Mouse (Mus musculus) midbrain, embryonic 10.5 days (tissue): ENCODE measurements around the gene Sart3. TPM values are rescaled to one million over a fixed set of nuclear protein-coding genes. Genes with fewer than 3 reads are reported as not detected.
"Not testable (repeated sequence)": the region's sequence is repeated elsewhere in the genome, so short reads cannot be mapped to it uniquely, and the experiment has no call there.

Experiments
- DNase-seq: peaks from one replicate; pipeline ENCODE4 v3.0.0-alpha.2; 2017; ENCODE audit warnings: low spot score
- H3K27ac ChIP-seq: fragments of 300-500 bp; sonication (generic); replicated peaks from 2 replicates; pipeline ENCODE4 v1.5.1; 2016; ENCODE audit warnings: mild to moderate bottlenecking
- H3K27me3 ChIP-seq: fragments of 300-500 bp; sonication (generic); 2 replicates; pipeline ENCODE4 v1.6.1; 2016; ENCODE audit warnings: low read depth, mild to moderate bottlenecking; ENCODE audit not compliant: poor library complexity, severe bottlenecking
- H3K36me3 ChIP-seq: fragments of 300-500 bp; sonication (generic); 2 replicates; pipeline ENCODE4 v1.6.1; 2016; ENCODE audit warnings: mild to moderate bottlenecking, moderate library complexity
- H3K4me1 ChIP-seq: fragments of 300-500 bp; sonication (generic); 2 replicates; pipeline ENCODE4 v1.6.1; 2016
- H3K4me3 ChIP-seq: fragments of 300-500 bp; sonication (generic); 2 replicates; pipeline ENCODE4 v1.5.1; 2016; ENCODE audit warnings: mild to moderate bottlenecking, moderate library complexity
- H3K9me3 ChIP-seq: fragments of 300-500 bp; sonication (generic); replicated peaks from 2 replicates; pipeline ENCODE4 v1.6.1; 2016; ENCODE audit warnings: mild to moderate bottlenecking
- WGBS: fragments of 180-500 bp; shearing (Covaris S2); methylation state at CpG from one replicate; pipeline ENCODE4 v1.1.7; 2016; 5-methylcytosine and 5-hydroxymethylcytosine counted together
- polyA plus RNA-seq: library from polyadenylated mRNA; unstranded; fragments of >200 nt; fragmentation: Nextera tagmentation; extraction: Ambion mirVana; gene quantifications from 2 replicates; pipeline ENCODE4 v1.2.1, GENCODE M21; 2016

Gene Sart3
- 75.4 and 77.1 TPM in 2 replicates for polyA plus RNA-seq

DNA sequence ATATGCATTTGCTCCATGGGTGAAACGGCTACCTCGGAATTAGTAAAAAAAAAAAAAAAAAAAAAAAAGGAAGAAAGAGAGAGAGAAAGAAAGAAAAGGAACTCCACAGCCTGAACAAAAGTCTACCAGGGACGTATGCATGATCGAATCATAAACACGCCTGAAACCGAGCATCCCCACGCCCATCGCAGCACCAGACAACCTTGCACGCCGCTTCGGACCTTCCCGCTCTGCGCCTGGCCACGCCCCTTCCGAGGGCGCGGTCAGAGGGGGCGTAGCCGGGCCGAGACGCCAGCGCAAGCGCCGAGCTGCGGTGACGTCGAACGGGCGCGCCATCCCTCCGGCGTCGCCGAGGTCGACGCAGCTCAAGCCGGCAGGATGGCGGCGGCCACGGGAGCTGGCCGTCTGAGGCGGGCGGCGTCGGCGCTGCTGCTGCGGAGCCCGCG is at the start of gene Sart3, which contains the start of gene Iscu:
Gene Sart3, minus strand, starts transcription at position 61 of the 446 bp plus-strand sequence.
Gene Iscu, plus strand, starts transcription at position 299 of the 446 bp plus-strand sequence.
- Histone ChIP-seq H3K27me3 (no peaks in the 10 kb centered on the region), H3K27ac (peak within 1 kb of the TSS; percentile 99), H3K36me3 (peaks cover 56% of the 10 kb centered on the region), H3K4me1 (peaks cover 39% of the 10 kb centered on the region), H3K4me3 (peak within 1 kb of the TSS; percentile 84), H3K9me3 (no peaks in the 10 kb centered on the region)
- DNase-seq = peak; percentile 93
- WGBS = under 1% methylated on average over 49 of the region's 49 CpGs

DNA sequence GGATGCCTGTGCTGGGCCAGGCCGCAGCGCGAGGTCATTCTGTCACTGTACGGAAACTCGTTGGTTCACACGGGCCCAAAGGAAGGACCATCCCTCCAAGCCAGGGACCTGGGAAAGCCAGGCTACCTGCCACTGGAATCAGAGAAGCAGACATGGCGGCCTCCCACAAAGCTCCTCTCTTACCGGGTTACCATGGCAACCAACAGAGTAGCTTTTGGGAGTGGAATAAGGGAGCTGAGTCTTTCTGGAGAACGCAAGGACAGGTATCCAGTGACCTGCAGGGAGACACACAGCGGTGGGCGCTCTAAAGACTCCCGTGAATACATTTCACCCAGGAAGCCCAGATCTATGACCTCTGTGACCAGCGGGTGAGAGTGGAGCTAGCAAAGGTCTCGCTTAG is 46.3 kb upstream of the Sart3 start:
- no peaks in the 10 kb centered on the region for H3K36me3 ChIP-seq
- H3K9me3 ChIP-seq = no peaks in the 10 kb centered on the region
- 73% methylated on average over 14 of the region's 14 CpGs for WGBS
- peaks cover 32% of the 10 kb centered on the region for H3K4me1 ChIP-seq
- H3K27me3 ChIP-seq = peaks cover 15% of the 10 kb centered on the region
- no peak overlapping the region for H3K4me3 ChIP-seq
- H3K27ac ChIP-seq = no peak overlapping the region
- DNase-seq = no peak

DNA sequence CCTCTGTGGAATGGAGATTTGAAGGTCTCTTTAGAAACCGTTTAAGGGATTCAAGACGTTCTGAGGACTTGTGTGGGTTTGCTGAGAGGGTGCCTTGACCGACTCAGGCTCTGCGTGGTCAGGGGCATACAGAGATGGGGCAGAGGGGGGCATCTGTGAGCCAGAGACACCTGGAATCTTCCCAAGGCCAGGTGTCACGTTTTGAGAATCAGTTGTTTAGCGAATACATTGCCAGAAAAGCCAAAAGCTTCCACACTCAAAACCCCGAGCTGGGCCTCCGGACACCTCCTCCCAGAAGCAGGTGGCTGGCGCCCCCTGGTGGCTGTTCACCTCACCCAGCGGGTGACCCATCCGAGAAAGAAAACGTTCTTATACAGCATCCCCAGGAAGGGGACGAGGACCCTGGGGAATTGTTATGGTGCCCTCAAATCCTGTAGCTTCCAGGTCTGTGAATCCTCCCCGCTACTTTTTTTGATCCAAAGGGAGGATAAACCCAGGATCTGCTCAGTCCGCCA is 43.4 kb upstream of the Sart3 start:
- DNase-seq = peak; percentile 89
- 14% methylated on average over 15 of the region's 15 CpGs for WGBS
- Histone ChIP-seq H3K27ac (peak overlapping the region; percentile 25; the same call in 1 of the 2 replicates), H3K4me1 (peaks cover 32% of the 10 kb centered on the region), H3K27me3 (peaks cover 15% of the 10 kb centered on the region), H3K36me3 (no peaks in the 10 kb centered on the region), H3K9me3 (no peaks in the 10 kb centered on the region; the same call in 1 of the 2 replicates), H3K4me3 (no peak overlapping the region)

DNA sequence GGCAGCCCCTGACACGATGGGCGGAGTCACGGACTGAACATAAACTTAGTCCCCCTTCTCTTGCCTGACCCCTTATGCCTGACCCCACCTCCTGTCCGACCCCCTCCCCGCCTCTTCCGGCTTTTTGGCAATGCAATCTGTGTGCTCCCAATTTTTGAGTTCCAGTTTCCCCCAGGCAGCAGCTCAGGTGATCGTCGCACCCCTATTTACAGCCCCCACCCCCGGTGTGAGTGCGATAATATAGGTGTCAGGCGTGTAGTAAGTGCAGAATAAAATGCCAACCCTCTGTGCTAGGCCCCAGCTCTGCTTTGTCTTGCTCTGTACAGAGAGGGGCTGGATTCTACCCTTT is 42.7 kb upstream of the Sart3 start:
- Histone ChIP-seq H3K27ac (no peak overlapping the region), H3K27me3 (peaks cover 15% of the 10 kb centered on the region), H3K36me3 (no peaks in the 10 kb centered on the region), H3K9me3 (peaks cover 5% of the 10 kb centered on the region; the same call in 1 of the 2 replicates), H3K4me1 (peaks cover 32% of the 10 kb centered on the region), H3K4me3 (no peak overlapping the region)
- WGBS = 62% methylated on average over 11 of the region's 11 CpGs
- DNase-seq = no peak

DNA sequence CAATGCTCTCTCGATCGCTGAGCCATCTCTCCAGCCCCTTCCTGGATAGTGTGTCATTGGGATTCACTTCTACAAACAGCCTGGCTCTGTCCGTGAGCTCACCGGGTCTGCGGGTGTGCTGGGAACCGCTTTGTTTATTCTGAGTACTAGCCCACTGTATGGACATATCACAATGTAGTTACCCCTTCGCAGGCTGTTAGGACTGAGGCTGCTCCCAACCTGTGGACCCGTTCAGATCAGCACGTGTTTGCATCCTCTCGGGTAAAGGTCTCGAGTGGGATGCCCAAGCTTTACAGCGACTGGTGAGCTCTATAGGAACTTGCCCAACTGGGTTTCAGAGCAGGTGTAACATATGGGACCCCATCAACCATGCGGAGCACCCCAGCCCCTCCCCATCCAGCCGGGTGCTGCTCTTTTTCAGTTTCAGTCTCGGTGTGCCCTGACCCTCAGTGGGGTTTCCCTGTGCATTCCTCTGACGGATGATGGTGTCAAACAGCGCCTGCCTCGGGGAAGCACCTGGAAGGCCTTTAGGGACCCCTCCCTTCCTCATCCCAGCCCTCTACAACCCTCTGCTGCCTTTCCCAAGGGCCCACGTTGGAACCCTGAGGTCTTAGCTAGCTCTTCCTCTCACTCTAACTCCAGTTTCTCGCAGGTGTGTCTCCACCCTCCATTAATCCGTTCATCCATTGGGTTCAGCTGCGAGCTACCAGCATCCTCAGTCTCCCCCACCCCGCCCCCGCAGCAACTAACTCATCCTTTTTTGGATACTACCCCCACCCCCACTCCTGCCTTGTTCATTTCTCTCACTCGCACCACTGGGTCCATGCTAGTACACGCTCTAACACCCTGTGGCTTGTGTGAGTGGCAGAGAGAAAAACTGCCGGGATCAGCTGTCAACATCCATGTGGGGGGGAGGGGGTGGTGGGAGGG is 42.1 kb upstream of the Sart3 start:
- peaks cover 15% of the 10 kb centered on the region for H3K27me3 ChIP-seq
- no peaks in the 10 kb centered on the region for H3K36me3 ChIP-seq
- peaks cover 32% of the 10 kb centered on the region for H3K4me1 ChIP-seq
- DNase-seq = no peak
- H3K27ac ChIP-seq = no peak overlapping the region
- peaks cover 7% of the 10 kb centered on the region; the same call in 1 of the 2 replicates for H3K9me3 ChIP-seq
- 42% methylated on average over 27 of the region's 27 CpGs for WGBS
- H3K4me3 ChIP-seq = no peak overlapping the region

DNA sequence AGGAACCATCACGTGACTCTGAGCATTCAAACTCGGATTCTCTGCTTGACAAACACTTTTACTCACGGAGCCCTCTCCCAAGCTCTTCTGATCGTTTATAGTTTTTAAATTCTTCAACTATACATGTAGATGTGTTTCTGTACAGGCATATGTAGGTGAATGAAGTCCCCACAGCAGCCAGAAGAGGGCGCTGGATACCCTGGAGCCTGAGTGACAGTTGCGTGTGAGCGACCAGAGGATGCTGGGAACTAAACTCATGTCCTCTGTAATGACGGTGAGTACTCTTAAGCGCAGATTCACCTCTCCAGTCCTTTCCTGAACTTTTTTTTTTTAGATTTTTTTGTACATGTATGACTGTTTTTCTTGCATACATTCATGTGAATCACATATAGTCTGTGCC is 41.3 kb upstream of the Sart3 start:
- DNase-seq = no peak
- Histone ChIP-seq H3K27me3 (peaks cover 15% of the 10 kb centered on the region), H3K4me1 (peaks cover 27% of the 10 kb centered on the region), H3K4me3 (no peak overlapping the region), H3K36me3 (no peaks in the 10 kb centered on the region), H3K9me3 (peaks cover 7% of the 10 kb centered on the region; the same call in 1 of the 2 replicates), H3K27ac (no peak overlapping the region)
- WGBS = 27% methylated on average over 9 of the region's 9 CpGs

DNA sequence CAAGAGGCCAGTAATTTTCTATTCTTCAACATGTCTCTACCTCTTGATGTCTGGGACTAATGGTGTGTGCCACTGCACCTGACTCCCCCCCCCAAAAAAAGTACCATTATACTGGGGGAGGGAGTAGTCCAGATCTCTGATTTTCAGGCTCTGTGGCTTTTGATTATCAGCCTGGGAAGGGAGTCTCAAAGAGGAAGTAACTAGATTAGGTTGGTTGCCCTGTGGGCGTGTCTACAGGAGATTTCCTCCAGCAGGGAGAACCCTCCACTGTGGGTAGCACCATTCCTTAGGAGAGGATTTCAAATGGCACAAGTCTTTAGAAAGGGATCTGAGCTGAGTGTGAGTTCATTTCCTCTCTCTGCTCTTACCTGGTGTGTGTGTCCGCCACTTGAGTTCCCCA is 40.3 kb upstream of the Sart3 start:
- peaks cover 31% of the 10 kb centered on the region for H3K4me1 ChIP-seq
- H3K27ac ChIP-seq = no peak overlapping the region
- peaks cover 7% of the 10 kb centered on the region; the same call in 1 of the 2 replicates for H3K9me3 ChIP-seq
- no peak overlapping the region for H3K4me3 ChIP-seq
- H3K36me3 ChIP-seq = no peaks in the 10 kb centered on the region
- peaks cover 15% of the 10 kb centered on the region for H3K27me3 ChIP-seq
- DNase-seq = no peak
- 95% methylated on average over 2 of the region's 2 CpGs for WGBS

DNA sequence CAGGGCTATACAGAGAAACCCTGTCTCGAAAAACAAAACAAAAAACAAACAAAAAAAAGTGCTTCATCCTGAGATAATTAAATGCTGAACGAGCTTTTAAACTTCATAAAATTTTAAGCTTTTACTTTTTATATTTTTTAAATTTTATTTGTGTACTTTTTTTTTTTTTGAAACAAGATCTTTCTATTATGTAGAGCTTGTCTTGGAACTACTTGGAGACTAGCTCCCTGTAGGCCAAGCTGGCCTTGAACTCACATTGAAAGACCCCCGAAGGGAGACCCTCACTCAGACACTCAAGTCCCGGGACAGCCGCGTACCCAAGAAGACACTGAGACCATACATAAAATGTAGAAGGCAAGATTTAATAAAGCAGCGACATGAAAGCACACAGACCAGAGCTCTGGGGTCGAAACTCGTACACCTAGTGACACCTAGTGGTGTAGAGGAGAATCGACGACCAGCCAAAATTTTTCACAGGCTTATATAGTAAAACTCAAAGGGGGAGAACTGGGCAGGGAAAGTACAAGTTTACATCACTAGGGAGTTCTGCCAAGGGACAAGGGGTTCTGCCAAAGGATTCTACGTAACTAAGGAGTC is 39.6 kb upstream of the Sart3 start:
- peaks cover 33% of the 10 kb centered on the region for H3K4me1 ChIP-seq
- 23% methylated on average over 11 of the region's 12 CpGs for WGBS
- not testable (repeated sequence) for DNase-seq, H3K36me3 ChIP-seq, H3K4me3 ChIP-seq, H3K9me3 ChIP-seq, H3K27ac ChIP-seq
- peaks cover 15% of the 10 kb centered on the region for H3K27me3 ChIP-seq

DNA sequence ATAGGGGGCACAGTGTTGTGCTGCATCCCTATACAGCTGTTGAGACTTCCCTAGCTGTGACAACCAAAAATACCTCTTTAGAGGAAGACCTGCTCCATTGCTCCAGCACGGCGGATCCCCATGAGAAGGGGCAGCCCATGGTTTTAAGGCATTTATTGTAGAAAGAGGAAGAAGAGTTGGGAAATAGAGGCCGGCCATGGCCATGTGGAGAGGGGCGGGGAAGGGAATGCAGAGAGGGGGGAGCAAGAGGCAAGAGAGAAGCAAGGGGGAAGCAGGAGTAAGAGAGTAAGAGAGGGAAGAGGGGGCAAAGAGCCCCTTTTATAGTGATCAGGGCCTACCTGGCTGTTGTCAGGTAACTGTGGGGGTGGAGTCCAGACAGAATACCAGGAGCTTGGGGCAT is 37.8 kb upstream of the Sart3 start:
- Histone ChIP-seq H3K27me3 (peaks cover 12% of the 10 kb centered on the region), H3K4me3 (no peak overlapping the region), H3K27ac (no peak overlapping the region), H3K36me3 (no peaks in the 10 kb centered on the region), H3K9me3 (peaks cover 7% of the 10 kb centered on the region; the same call in 1 of the 2 replicates), H3K4me1 (peaks cover 30% of the 10 kb centered on the region)
- WGBS = 85% methylated on average over 4 of the region's 4 CpGs
- no peak for DNase-seq

DNA sequence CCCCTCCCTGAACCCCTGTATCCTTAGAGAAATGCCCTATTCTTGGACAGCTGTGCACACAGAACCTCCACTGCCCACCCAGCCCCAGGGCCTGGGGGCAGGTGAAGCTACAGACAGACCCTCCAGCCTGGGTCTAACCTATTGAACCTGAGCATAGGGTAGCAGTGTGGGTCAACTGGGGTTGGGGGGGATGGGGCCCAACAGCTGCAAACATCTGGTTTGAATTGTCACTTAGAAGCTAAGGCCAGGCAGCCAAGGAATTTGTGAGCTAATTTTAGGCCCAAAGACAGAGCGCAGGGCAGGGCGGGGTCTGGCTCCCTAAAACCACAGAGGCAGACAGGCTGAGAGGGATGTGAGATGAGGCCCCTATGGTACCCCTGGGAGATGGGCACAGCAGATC is 35.9 kb upstream of the Sart3 start:
- DNase-seq = no peak
- Histone ChIP-seq H3K27me3 (no peaks in the 10 kb centered on the region), H3K9me3 (peaks cover 7% of the 10 kb centered on the region; the same call in 1 of the 2 replicates), H3K4me1 (peaks cover 18% of the 10 kb centered on the region; the same call in 1 of the 2 replicates), H3K4me3 (no peak overlapping the region), H3K36me3 (no peaks in the 10 kb centered on the region), H3K27ac (no peak overlapping the region)
- WGBS = 82% methylated on average over 2 of the region's 2 CpGs

DNA sequence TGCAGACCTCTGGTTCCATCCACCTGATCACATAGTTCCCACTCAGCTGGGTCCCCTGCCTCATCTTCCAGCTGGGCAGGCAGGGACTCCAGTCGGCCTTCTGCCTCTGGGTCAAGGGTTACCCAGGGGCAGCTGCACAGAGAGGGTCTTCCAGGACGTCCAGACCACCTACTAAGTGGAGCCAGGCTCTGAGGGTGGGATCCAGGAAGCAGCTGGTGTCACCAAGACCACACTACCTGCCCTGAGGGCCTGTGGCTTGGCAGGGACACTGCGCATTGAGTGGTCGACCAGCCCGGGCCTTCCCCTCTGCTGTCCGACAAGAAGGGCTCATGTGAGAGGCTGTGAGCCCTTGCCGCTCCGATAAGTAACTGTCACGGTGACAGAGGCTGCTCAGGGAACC is 35.4 kb upstream of the Sart3 start:
- H3K4me3 ChIP-seq = no peak overlapping the region
- H3K4me1 ChIP-seq = peaks cover 18% of the 10 kb centered on the region; the same call in 1 of the 2 replicates
- peaks cover 7% of the 10 kb centered on the region; the same call in 1 of the 2 replicates for H3K9me3 ChIP-seq
- H3K36me3 ChIP-seq = no peaks in the 10 kb centered on the region
- H3K27me3 ChIP-seq = no peaks in the 10 kb centered on the region
- DNase-seq = no peak
- H3K27ac ChIP-seq = no peak overlapping the region
- WGBS = 68% methylated on average over 9 of the region's 9 CpGs

DNA sequence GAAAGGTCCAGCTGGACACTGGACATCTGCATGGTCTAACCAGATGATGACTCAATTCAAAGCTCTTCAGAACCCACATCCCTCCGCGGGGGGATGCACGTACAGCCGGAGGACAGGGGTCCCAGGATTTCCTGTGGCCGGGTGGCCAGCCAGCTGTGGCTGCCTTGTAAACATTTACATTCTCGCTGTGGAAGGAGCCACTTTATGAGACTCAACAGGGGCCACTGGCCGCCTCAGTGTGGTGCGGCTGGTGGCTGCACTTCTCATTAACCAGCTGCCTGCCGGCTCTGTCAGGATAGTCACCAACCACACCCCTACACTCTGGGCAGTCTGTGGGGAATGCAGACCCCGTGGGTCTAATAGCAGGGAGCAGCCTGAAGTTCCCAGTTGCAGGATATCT is 34.1 kb upstream of the Sart3 start:
- H3K9me3 ChIP-seq = peaks cover 7% of the 10 kb centered on the region; the same call in 1 of the 2 replicates
- H3K36me3 ChIP-seq = no peaks in the 10 kb centered on the region
- no peaks in the 10 kb centered on the region for H3K27me3 ChIP-seq
- H3K27ac ChIP-seq = no peak overlapping the region
- H3K4me1 ChIP-seq = peaks cover 18% of the 10 kb centered on the region; the same call in 1 of the 2 replicates
- 41% methylated on average over 10 of the region's 10 CpGs for WGBS
- no peak for DNase-seq
- no peak overlapping the region for H3K4me3 ChIP-seq
